Mouse (Mus musculus): Measurements from ENCODE around the gene Tdrd6.

DNA sequence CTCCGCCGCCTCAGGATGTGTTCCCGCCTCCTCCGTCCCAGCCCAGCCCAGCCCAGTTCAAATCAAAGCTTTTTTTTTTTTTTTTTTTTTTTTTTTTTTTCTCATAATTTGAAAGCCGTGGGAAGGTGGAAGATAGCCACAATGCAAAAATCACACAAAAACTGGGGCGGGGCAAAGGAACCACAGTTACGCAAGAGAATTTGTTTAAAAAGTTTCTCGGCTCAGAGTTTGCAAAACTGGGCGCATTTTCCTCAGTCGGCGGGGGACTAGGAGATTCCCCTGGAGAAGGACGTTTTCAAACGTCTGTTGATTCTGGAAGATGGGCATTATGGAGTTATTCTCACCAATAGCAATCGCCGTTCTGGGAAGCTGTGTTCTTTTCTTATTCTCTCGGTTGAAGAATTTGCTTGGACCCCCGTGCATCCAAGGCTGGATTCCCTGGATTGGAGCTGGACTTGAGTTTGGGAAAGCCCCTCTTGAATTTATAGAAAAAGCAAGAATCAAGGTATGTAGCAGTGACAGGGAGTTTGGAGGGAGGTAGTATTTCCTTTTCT lies 37.3 kb upstream of the Tdrd6 start, which contains the start of gene Cyp39a1:
- no peak for TF ChIP-seq POLR2A (IDR thresholded peaks at IDR 0.05; ENCODE audit: borderline replicate concordance, control insufficient read depth, low read depth, low read length)
- TF ChIP-seq CTCF (IDR thresholded peaks at IDR 0.05; ENCODE audit: control insufficient read depth, insufficient read depth, low read length) = no peak

Data from bone marrow, adult 2 months (tissue).